Mouse (Mus musculus): Measurements from ENCODE around the gene Copg2. TPM values are rescaled to one million over a fixed set of nuclear protein-coding genes. Genes with fewer than 3 reads are reported as not detected.

Gene Copg2
- total RNA-seq, 4 experiments from 2014 or later: 79.0 to 95.7 (median 83.9) TPM

Small RNA genes within 50 kb of the gene (microRNA-seq; reads per million reads assigned to microRNA genes)
- gene Mir335: 2,451 to 3,959 reads per million in 2 experiments

Other genes with a start within 250 kb of the Copg2 start
- 1 to 10 TPM; 5.2 to 8.1 (median 6.7) TPM for gene Cep41, start 203.0 kb downstream of the Copg2 start, total RNA-seq (2022)
- gene Mest, start 173.2 kb downstream of the Copg2 start, total RNA-seq (2022): 10 to 100 TPM; 43.1 to 65.9 (median 50.6) TPM
- under 1 TPM in 2 of 4 experiments, not detected in 2; 0.39 to 0.67 TPM for gene Tsga13, start 18.8 kb upstream of the Copg2 start, total RNA-seq (2022)
- under 1 TPM; 0.31 to 0.39 (median 0.36) TPM for gene Klf14, start 62.3 kb upstream of the Copg2 start, total RNA-seq (2022)